Mouse (Mus musculus): Measurements from ENCODE around the gene Herc4.

Herc4 gene

DNA sequence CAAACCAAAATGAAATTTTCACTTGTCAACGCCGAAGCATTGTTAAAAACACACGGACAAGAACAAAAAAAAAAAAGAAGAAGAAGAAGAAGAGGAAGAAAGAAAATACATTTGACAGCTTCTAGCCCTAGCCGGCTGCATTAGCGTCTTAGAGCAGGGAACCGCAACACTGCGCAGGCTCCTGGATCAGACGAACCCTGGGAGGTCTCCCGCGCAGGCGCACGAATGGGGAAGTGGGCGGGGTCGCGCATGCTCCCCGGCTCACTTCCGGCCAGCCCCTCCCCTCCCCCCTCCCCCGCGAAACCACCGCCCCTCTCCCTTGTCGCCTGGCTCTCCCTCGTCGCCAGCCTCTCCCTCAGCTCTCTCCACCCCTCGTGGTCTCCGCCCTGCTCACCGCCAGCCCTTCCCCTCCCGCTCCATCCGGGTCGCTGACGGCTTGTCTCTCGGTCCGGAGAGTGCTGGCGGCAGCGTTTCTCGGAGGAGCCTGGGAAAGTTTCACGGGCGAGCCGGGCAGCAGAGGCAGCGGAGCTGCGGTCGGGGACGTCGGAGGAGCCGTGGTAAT is at the start of gene Herc4:
Herc4 (plus strand) TSS at position 318 of the 562 bp plus-strand sequence.
- peak; percentile 83 for DNase-seq (ENCODE audit: low spot score)

DNA sequence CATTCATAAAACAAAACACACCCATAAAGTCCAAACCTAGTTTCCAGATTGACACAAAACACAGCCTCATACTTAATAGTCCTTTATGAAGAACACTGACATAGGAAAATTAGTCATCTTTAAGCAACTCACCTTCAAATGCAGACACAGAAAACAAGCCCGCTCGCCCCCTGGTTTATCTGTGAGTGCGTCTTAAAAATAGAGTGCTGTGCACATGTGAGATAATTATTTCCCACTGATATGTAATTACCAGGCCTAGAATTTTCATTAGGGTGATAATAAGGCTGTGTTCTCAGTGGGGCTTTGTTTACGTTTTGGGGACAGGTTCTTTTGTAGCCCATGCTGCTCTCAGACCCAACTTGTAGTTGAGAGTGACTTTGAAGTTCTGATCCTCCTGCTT is 44.6 kb upstream of the Herc4 start:
- DNase-seq (ENCODE audit: low spot score), result no peak

DNA sequence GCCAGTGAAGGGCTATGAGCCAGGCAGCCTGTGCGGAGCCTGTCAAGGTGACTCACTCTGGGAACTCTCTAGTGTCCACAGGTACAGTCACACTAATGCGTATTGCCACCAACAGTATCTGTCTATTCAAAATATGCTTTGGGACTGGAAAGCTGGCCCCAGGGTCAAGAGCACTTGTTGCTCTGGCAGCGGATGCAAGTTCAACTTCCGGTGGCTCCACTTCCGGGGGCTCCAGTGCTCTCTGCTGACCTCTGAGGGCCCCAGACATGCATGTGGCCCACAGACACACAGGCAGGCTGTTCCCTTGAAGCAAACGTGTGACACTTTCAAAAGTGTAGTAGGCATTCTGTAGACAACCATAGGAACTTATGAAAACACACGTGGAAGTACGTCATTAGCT is 42.1 kb upstream of the Herc4 start:
- no peak for DNase-seq (ENCODE audit: low spot score)

DNA sequence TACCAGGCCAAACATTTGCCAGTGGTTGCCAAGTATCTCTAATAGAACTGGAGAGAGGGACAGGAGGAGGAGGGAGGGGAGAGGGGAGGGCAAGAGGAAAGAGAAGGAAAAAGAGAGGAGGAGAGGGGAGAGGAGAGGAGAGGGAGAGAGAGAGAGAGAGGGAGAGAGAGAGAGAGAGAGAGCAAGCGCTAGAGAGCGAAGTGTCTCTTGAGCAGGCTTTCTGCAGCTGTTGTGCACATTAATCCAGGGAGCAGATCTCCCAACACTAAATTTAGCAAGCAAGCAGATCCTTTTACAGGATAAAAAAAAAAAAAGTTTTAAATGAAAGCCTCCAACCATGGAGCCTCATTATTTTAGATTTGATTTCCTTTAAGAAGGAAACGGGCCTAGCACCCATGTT is 40.6 kb upstream of the Herc4 start:
- DNase-seq (ENCODE audit: low spot score), result no peak

DNA sequence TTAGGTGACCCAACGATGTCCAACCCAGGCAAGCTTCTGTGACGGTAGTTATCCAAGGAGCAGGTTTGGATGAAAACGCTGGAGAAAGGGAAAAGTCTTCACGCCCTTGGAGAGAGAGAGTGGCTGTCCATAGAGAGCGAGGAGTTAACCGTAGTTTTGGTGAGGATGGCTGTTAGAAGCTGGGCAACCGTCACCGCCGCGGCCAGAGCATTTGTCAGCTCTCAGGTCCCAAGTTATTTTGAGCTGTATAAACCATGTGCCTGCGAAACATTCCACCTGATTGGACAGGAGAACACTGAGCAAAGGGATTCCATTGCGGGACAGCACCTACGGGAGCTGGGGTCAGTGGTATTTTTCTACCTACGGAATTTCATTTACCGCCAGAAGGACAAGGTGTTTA is 39.9 kb upstream of the Herc4 start, which contains the start of gene Mypn:
Mypn (minus strand) TSS at position 225 of the 400 bp plus-strand sequence.
- DNase-seq (ENCODE audit: low spot score), result no peak

DNA sequence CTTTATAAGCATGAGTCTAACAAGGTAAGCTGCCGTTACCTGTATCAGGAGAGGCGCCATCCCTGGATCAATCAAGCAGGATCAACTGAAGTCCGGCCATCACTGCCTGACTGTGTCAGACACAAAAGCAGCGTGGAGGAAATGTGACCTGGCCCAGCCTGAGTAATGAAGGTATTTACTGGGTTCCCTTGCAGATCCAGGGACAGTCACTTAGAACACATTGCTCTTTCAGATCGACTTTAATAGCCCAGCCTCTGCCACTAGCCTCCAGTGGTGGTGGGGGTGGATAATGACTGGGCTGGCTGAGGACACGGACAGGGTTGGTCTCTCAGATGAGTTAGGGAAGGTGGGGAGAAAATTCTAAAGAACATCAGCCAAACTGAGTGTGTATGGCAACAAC is 34.7 kb upstream of the Herc4 start:
- no peak for DNase-seq (ENCODE audit: low spot score)

DNA sequence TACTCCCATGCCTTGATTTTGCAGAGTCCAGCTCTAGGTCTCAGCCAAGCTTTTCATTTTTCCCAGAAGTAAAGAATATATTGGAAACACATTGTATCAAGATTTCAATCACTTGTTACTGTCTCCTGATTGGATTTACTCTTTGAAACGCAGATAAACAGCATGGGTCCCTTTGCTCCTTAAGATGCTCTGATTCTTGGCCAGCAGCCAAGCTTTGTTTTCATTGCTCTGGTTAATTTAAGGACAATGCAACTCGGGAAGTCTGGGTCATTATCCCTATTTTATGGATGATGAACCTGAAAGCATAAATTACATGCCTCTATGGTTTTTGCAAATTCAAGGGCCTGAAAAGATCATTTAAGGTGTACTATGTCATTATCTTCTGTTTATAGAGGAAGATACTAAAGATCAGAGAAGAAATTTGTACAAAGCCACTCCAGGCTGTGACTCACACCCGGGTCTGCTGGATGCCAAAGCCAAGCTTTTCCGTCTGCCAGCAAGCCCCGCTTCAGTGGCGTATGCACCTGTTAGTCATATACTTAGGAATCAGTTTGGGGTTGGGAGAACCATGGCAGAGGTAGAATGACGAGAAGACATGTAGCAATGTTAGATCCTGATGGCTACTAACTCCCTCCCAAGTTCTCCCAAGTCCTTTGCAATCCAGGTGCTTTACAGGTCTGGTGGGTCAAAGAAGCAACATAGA is 22.4 kb upstream of the Herc4 start:
- no peak for DNase-seq (ENCODE audit: low spot score)

DNA sequence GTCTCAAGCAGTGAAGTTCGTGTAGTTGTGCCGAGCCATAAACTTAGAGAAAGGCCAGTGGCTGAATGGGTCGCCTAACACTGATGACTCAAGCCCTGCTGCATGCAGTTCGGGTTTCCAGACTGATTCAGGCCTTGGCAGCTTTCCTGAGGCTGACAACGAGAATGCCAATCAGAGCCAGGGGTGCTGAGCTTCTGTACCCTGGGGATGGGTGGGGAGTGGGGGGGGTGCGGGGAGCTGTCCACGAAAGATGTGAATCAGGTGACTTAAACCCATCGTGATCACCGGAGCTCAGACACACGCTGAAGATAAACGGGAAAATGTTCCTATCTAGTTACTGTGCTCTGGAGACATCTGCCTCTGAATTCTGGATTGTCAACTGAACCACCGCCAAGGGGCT is 19.3 kb upstream of the Herc4 start:
- no peak for DNase-seq (ENCODE audit: low spot score)

DNA sequence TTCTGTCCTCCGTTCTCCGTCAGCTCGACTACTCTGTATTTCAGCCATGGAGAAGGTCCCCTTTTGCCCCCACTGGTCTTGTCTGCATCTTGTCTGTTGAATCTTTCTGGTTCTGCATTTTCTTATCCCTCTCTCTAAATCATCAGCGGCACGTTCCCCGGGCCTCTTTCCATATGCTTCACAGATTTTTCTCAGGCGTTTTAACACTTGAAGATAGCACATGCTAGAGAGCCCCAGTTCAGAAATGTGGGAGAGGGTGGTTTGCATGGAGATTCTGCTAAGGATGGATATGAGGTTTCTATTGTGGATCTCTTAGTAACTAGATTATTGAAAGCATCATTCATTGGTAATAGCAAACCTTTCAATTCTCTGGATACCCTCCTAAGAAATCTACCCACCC is 13.3 kb upstream of the Herc4 start:
- no peak for DNase-seq (ENCODE audit: low spot score)

DNA sequence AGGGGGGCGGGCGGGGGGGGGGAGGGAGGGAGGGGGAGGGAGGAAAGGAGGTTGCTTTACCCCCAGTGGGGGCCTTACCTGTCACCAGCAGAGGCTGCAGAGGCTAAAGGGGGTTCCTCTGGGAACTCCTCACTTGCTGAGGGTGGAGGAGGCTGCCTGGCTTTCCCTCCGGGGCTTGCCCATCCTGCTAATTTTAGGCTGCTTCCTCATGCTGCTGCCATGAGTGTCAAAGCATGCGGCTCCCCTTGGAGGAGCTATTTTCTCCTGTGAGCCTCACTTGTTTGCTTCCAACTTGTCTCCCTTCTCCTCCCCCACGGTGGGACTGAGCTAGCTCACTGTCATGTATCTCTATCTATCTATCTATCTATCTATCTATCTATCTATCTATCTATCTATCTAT is 12.8 kb upstream of the Herc4 start:
- DNase-seq (ENCODE audit: low spot score), result no peak

DNA sequence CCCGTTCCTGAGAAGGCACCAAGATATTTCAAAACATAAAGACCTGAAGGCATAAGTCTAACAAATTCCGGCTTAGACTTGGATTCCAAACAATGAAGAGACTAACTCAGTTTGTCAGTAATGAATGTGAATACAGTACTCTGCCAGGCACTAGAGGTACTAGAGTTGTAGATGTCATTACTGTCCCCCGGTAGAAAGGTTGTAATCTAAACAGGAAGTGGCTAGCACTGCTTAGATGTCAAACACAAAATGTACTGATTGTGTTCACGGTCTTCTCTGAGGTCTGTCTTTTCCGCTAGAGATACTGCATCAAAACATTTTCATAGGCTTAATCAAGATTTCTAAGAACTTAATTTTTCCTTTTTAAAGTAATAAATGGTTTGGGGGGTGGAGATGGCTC is 12.0 kb upstream of the Herc4 start:
- no peak for DNase-seq (ENCODE audit: low spot score)

DNA sequence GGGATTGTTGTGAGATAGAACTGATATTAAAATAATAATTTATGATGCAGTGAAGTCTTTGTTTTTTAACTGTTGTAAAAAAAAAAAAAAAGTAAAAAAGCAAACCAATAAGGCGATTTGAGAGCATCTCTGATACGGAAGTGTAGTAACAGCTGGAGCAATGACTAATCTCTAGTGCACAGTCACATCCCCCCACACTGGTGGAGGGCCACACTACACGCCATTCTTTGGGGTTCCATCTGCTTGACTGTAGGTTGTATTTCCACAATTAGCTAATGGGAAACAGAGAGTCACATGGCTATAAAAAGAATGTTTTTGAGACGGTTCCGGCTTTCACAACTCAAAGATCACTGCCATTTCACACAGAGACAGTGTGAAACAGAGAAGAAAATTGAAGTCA is 9.5 kb upstream of the Herc4 start:
- DNase-seq (ENCODE audit: low spot score), result no peak

DNA sequence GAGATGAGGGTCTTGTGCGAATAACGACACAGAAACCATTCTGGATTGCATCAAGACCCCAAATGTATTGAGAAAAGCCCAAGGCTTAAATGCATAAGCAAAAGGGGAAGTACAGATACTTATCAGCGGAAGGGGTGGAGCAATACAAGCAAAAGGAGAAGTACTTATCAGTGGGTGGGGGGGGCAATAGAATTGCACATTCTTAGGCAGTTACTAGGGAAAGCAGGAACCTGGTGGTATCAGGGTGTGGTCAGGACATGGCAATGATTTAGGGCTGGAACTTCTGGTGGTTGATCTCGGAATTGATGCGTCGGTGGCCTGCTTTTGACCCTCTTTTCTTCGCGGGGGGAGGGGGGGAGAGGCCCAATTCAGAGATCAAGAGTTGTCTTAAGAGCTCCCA is 7.7 kb upstream of the Herc4 start:
- no peak for DNase-seq (ENCODE audit: low spot score)

DNA sequence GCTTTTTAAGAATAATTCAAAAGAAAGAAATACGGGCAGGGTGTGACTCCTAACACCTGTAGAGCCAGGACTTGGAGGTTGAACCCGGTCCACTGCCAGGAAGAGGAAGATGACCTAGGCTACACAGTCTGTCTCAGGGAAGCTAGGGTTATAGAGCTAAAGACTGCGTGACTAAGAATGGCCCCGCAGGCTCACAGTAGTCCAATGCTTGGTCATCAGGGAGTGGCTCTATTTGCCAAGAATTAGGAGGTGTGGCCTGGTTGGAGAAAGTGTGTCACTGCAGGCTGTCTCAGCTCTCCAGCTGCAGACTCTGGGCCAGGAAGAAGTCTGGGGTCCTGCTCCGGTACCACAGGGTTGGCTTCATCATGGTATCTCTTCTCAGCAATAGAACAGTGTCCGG is 6.9 kb upstream of the Herc4 start:
- no peak for DNase-seq (ENCODE audit: low spot score)

DNA sequence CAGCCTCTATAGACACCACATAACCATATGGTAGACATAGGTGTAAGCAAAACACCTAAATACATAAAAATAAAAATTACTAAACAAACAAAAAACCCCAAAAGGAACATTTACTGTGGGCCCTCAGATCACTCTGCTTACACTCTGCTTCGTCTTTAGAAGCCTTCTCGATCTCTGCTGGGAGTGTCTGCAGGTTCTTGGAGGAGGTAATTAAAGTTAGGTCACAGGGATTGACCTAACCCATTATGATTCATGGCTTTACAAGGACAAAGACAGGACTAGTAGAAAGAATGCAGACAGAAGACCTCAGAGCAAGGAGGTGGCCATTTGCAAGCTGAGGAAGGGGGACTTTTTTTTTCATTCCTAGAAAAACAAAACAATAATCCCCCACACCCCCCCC is 6.4 kb upstream of the Herc4 start:
- no peak for DNase-seq (ENCODE audit: low spot score)

DNA sequence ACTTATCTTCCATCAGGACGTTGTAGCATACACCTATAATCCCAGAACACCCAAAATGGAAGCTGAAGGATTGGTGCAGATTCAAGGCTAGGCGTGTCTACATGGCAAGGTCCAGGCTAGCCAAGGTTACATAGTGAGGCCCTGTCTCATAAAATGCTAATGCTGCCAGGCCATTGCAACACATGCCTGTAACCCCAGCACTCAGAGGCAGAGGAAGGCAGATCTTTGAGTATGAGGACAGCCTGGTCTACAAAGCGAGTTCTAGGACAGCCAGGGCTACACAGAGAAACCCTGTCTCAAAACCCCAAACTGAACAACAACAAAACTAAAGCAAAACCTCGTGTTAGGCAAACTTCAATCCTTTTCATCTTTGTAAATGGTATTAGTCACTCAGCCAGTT is 5.5 kb upstream of the Herc4 start:
- DNase-seq (ENCODE audit: low spot score), result no peak

DNA sequence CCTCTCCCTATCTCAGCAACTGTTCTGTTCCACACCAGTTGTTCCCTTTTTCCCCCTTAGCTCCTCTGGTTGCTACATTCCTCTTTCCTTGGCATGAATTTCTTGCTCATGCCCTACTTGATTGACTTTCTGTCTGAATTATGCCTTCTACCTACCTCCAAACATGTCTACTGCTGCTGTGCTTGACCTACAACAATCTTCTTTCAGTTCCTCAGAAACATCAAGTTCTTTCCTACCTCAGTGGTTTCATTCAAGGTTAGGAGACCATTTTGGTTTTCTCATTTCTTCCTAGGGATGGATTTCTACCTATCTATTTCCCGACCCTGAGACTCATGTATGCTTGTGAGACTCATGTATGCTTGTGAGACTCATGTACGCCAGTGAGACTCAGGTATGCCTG is 3.8 kb upstream of the Herc4 start:
- no peak for DNase-seq (ENCODE audit: low spot score)

DNA sequence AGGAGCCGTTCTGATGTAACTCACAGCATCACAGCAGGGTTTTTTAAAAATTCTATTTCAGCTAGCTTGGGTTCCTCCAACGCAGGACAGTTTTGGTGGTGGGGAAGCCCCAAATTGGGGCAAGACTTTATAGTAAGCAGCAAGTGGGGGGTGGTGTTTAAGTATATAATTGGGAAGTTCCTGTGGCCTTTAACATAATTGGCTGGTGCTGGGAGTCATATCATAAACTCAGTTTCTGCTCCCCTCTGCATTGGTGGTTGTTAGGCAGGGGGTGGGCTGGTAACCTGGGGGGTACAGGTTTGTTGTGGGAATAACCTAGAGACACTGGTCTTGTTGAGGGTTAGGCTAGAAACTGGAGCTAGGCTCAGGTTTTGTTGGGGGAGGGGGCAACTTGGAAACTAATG is 2.7 kb upstream of the Herc4 start:
- DNase-seq (ENCODE audit: low spot score), result no peak

DNA sequence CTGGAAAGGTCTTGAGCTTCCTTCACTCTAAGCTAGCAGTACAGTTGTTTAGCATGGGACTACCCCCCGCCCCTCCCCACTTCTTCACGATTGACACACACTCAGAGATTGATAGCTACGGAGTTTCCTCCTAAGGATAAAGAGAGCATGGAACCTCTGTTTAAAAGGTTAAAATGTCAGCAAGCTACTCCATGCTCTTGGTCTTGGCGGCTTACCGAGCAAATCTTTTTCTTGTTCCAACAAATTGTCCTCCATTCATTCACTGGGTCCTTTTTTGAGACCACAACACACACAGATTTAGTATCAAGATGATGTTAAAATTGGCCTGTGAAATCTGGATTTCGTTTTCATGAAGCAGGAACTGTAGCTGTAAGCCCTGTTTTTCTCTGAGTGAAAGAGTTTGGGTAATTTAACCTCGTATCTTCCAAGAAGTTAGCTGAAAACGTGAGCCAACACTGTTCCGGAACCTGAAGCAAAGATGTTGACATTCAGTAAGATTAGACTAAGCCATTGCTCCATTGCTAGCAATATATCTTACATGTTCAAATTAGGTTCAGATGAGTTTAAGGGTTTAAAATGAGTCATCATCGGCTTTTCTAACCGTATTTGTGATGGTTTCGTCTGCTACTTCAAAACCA is 693 bp upstream of the Herc4 start:
- no peak for DNase-seq (ENCODE audit: low spot score)

DNA sequence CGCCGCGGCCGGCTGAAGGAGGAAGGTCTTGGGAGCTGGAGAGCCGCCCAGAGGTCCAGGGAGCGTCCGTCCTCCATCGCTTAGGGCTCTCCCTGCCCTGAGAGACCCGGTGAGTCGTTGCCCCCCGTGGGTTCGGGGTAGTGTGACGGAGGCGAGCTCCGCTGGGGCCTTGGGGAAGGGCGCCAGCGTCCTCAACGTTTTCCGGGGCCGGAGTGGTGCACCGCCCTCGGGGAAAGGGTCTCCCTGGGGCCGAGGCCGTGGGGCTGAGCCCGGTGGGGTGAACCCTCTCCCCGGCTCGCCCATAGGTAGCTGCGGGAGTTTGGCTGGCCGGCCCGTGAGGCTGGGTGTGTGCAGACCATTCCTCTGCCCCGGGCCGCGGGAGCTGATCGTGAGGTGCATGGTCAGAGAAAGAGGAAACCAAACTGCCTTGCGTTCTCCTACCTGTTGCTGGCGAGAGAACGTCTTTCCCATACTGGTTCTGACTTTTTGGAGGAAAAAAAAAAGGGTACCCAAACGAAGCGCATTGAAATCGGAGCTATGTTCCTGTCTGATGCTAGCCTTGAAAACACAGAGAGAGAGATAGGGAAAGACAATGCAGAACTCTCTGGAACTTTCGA is 553 bp downstream of the Herc4 start:
- DNase-seq (ENCODE audit: low spot score), result no peak

DNA sequence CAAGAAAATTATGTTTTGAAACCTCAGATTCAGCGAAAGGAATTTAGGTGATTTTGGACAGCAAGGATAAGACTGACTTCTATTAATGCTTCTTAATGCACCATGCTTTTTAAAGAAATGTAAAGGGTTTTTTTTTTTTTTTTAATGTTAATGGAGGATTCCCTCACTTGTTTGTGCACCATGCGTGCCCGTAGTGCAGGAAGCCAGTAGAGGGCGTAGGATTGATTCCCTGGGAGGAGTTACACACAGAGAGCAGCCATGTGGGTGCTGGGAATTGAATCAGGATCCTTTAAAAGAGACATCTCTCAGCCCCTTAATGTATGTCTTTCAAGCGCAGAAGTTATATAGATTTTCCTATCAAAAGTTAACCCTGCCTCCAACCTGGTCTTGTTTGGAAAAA is 1.1 kb downstream of the Herc4 start:
- no peak for DNase-seq (ENCODE audit: low spot score)

DNA sequence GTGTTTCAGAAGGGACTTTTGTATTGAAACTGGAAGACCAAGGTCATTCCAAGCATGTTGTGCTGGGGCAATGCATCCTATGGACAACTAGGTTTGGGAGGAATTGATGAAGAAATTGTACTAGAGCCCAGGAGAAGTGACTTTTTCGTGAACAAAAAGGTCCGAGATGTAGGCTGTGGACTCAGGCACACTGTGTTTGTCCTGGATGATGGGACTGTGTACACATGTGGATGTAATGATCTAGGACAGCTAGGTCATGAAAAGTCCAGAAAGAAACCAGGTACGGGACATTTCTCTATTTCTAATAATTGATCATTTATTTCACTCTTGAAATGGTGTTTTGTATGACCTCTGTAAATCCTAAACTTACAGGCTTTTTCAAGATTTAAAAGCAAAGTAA is 2.2 kb downstream of the Herc4 start:
- DNase-seq (ENCODE audit: low spot score), result no peak

DNA sequence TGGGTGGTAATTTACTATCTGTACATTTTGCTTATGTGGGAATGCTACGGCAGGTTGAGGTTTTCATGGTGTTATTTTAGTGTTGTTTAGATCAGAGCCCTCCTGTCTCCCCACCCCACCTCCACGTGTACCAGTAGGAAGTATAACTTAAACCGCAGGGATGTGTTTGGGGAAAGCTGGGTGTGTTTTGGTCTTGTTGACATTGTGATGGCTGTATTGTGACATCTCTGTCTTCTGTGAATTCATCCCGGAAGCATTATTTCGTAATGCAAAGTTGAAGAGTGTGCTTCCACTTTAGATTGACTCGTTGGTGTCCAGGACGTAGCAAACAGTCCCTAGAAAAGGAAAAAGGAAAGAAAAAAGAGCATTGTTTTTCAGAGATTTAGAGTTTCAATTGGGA is 3.8 kb downstream of the Herc4 start:
- no peak for DNase-seq (ENCODE audit: low spot score)
